Mouse (Mus musculus) limb, embryonic 14.5 days (tissue): ENCODE measurements around the gene Stpg4. TPM values are rescaled to one million over a fixed set of nuclear protein-coding genes. Genes with fewer than 3 reads are reported as not detected.

Source experiments
- ATAC-seq: fragments of 200-750 bp; cut with Nextera tagmentation; 2 replicates; pipeline ENCODE4 v1.8.0; 2017; ENCODE audit warnings: low read depth, moderate number of reproducible peaks, moderate TSS enrichment; ENCODE audit not compliant: low FRiP score
- DNase-seq: peaks from one replicate; pipeline ENCODE4 v3.0.0-alpha.2; 2015; ENCODE audit warnings: low spot score
- H3K27ac ChIP-seq: fragments of 300-500 bp; sonication (generic); replicated peaks from 2 replicates; pipeline ENCODE4 v1.5.1; 2014; ENCODE audit warnings: low read depth, mild to moderate bottlenecking, low read length, moderate library complexity, mixed read lengths
- H3K27me3 ChIP-seq: fragments of 300-500 bp; sonication (generic); 2 replicates; pipeline ENCODE4 v1.6.1; 2014; ENCODE audit warnings: low read length, mixed read lengths; ENCODE audit not compliant: control insufficient read depth, insufficient read depth
- H3K36me3 ChIP-seq: fragments of 300-500 bp; sonication (generic); 2 replicates; pipeline ENCODE4 v1.6.1; 2014; ENCODE audit warnings: mild to moderate bottlenecking, low read length, moderate library complexity, mixed read lengths; ENCODE audit not compliant: control insufficient read depth, insufficient read depth
- H3K4me1 ChIP-seq: fragments of 300-500 bp; sonication (generic); 2 replicates; pipeline ENCODE4 v1.6.1; 2014; ENCODE audit warnings: antibody characterized with exemption, low read length, mixed read lengths; ENCODE audit not compliant: control insufficient read depth, insufficient read depth
- H3K4me2 ChIP-seq: fragments of 300-500 bp; sonication (generic); replicated peaks from 2 replicates; pipeline ENCODE4 v1.6.1; 2014; ENCODE audit warnings: low read depth, mild to moderate bottlenecking, low read length, moderate library complexity; ENCODE audit not compliant: severe bottlenecking
- H3K4me3 ChIP-seq: fragments of 300-500 bp; sonication (generic); replicated peaks from 2 replicates; pipeline ENCODE4 v1.5.1; 2014; ENCODE audit warnings: low read length
- H3K9ac ChIP-seq: fragments of 300-500 bp; sonication (generic); 2 replicates; pipeline ENCODE4 v1.6.1; 2014; ENCODE audit warnings: mild to moderate bottlenecking, low read depth, low read length, moderate library complexity; ENCODE audit not compliant: severe bottlenecking
- H3K9me3 ChIP-seq: fragments of 300-500 bp; sonication (generic); 2 replicates; pipeline ENCODE4 v1.6.1; 2016; ENCODE audit warnings: low read length; ENCODE audit not compliant: control insufficient read depth
- POLR2A ChIP-seq: fragments of 200-500 bp; IDR thresholded peaks from 2 replicates; pipeline ENCODE4 v1.8.0; 2012; ENCODE audit warnings: inconsistent platforms, mild to moderate bottlenecking, moderate library complexity, borderline replicate concordance; ENCODE audit not compliant: insufficient read depth, insufficient read length; ENCODE audit errors: extremely low read depth
- WGBS: fragments of 180-500 bp; shearing (Covaris S2); extraction: QIAGEN DNeasy Blood & Tissue Kit; methylation state at CpG from one replicate; pipeline ENCODE4 v1.1.7; 2014; 5-methylcytosine and 5-hydroxymethylcytosine counted together
- polyA plus RNA-seq, 2 experiments: library from polyadenylated mRNA; depleted of rRNA in 1 of 2; stranded (reverse) in 1 of 2; unstranded in 1 of 2; fragments of >200 nt; fragmentation: Nextera tagmentation in 1 of 2; extraction: Ambion mirVana in 1 of 2; gene quantifications; 2 replicates each; pipeline versions ENCODE4 v1.2.1 to v1.2.3; 2012 to 2014

Stpg4 gene
- polyA plus RNA-seq, 2 experiments: not detected

- H3K27ac ChIP-seq: no peak overlapping the region
- DNase-seq (no peak), ATAC-seq (no peak)
- no peaks in the 10 kb centered on the region for H3K9me3 ChIP-seq
- H3K4me2 ChIP-seq: no peak overlapping the region
- H3K4me1 ChIP-seq: peaks cover 33% of the 10 kb centered on the region
- H3K4me3 ChIP-seq: no peak overlapping the region
- no peak for TF ChIP-seq POLR2A
- H3K36me3 ChIP-seq: no peaks in the 10 kb centered on the region
- H3K9ac ChIP-seq: no peak overlapping the region
- no peaks in the 10 kb centered on the region for H3K27me3 ChIP-seq
- WGBS: 67% methylated on average over 8 of the region's 8 CpGs
Measured at GRCm38 (mm10) chr17:87365268-87365667, 62.3 kb downstream of the Stpg4 start.

- Histone ChIP-seq H3K9ac (no peak overlapping the region), H3K27me3 (no peaks in the 10 kb centered on the region), H3K4me3 (no peak overlapping the region), H3K27ac (no peak overlapping the region), H3K9me3 (no peaks in the 10 kb centered on the region), H3K4me1 (peaks cover 29% of the 10 kb centered on the region), H3K36me3 (no peaks in the 10 kb centered on the region), H3K4me2 (no peak overlapping the region)
- WGBS: 76% methylated on average over 15 of the region's 15 CpGs
- no peak for DNase-seq
- no peak for ATAC-seq
- no peak for TF ChIP-seq POLR2A
Measured at GRCm38 (mm10) chr17:87364108-87364507, 63.4 kb downstream of the Stpg4 start.

GRCm38 (mm10) chr17:87361132-87361531 is 66.4 kb downstream of the Stpg4 start:
- 32% methylated on average over 3 of the region's 3 CpGs for WGBS
- H3K27ac ChIP-seq: no peak overlapping the region

GRCm38 (mm10) chr17:87357506-87357905 is 70.0 kb downstream of the Stpg4 start:
- no peaks in the 10 kb centered on the region for H3K36me3 ChIP-seq
- no peak overlapping the region for H3K4me3 ChIP-seq
- WGBS: 62% methylated on average over 9 of the region's 9 CpGs
- no peak overlapping the region for H3K27ac ChIP-seq
- H3K4me2 ChIP-seq: no peak overlapping the region
- no peak overlapping the region for H3K9ac ChIP-seq
- DNase-seq (no peak), ATAC-seq (no peak)
- H3K4me1 ChIP-seq: peaks cover 19% of the 10 kb centered on the region
- H3K9me3 ChIP-seq: no peaks in the 10 kb centered on the region
- TF ChIP-seq POLR2A: no peak
- no peaks in the 10 kb centered on the region for H3K27me3 ChIP-seq

More at GRCm38 (mm10) chr17:87361132-87361531, 66.4 kb downstream of the Stpg4 start:
- Histone ChIP-seq H3K9me3 (no peaks in the 10 kb centered on the region), H3K27me3 (no peaks in the 10 kb centered on the region), H3K4me1 (peaks cover 11% of the 10 kb centered on the region; the same call in 1 of the 2 replicates), H3K9ac (no peak overlapping the region), H3K4me3 (no peak overlapping the region), H3K4me2 (no peak overlapping the region), H3K36me3 (no peaks in the 10 kb centered on the region)
- TF ChIP-seq POLR2A: no peak
- DNase-seq (no peak), ATAC-seq (no peak)

GRCm38 (mm10) chr17:87356261-87356660 is 71.3 kb downstream of the Stpg4 start:
- ATAC-seq: no peak
- Histone ChIP-seq H3K27ac (no peak overlapping the region), H3K4me1 (peaks cover 32% of the 10 kb centered on the region), H3K9ac (no peak overlapping the region), H3K4me2 (no peak overlapping the region), H3K4me3 (no peak overlapping the region), H3K36me3 (no peaks in the 10 kb centered on the region), H3K27me3 (no peaks in the 10 kb centered on the region), H3K9me3 (no peaks in the 10 kb centered on the region)
- no peak for DNase-seq
- TF ChIP-seq POLR2A: no peak
- WGBS: 74% methylated on average over 5 of the region's 5 CpGs

GRCm38 (mm10) chr17:87355456-87355855 is 72.1 kb downstream of the Stpg4 start:
- peaks cover 33% of the 10 kb centered on the region for H3K4me1 ChIP-seq

More at GRCm38 (mm10) chr17:87355456-87355855, 72.1 kb downstream of the Stpg4 start:
- H3K4me3 ChIP-seq: no peak overlapping the region
- 77% methylated on average over 8 of the region's 8 CpGs for WGBS
- H3K9ac ChIP-seq: no peak overlapping the region
- TF ChIP-seq POLR2A: no peak
- H3K9me3 ChIP-seq: no peaks in the 10 kb centered on the region
- no peak overlapping the region for H3K27ac ChIP-seq
- ATAC-seq (no peak), DNase-seq (no peak)
- no peaks in the 10 kb centered on the region for H3K27me3 ChIP-seq
- no peaks in the 10 kb centered on the region for H3K36me3 ChIP-seq
- no peak overlapping the region for H3K4me2 ChIP-seq
